Mouse (Mus musculus) hindbrain, postnatal 0 days (tissue): Measurements from ENCODE around the gene Actb. TPM values are rescaled to one million over a fixed set of nuclear protein-coding genes. Genes with fewer than 3 reads are reported as not detected.

Source experiments
- ATAC-seq: fragments of 200-750 bp; cut with Nextera tagmentation; 2 replicates; pipeline ENCODE4 v1.8.0; 2017; ENCODE audit warnings: mild to moderate bottlenecking, moderate TSS enrichment, moderate library complexity
- DNase-seq: peaks from one replicate; pipeline ENCODE4 v3.0.0-alpha.2; 2015; ENCODE audit warnings: low spot score
- H3K27ac ChIP-seq: fragments of 300-500 bp; sonication (generic); 2 replicates; pipeline ENCODE4 v1.5.1; 2014; ENCODE audit warnings: mild to moderate bottlenecking
- H3K27me3 ChIP-seq: fragments of 300-500 bp; sonication (generic); 2 replicates; pipeline ENCODE4 v1.6.1; 2014; ENCODE audit warnings: low read length, mixed read lengths; ENCODE audit not compliant: insufficient read depth
- H3K36me3 ChIP-seq: fragments of 300-500 bp; sonication (generic); 2 replicates; pipeline ENCODE4 v1.6.1; 2014; ENCODE audit warnings: low read length, mixed read lengths; ENCODE audit not compliant: insufficient read depth
- H3K4me1 ChIP-seq: fragments of 300-500 bp; sonication (generic); 2 replicates; pipeline ENCODE4 v1.6.1; 2014; ENCODE audit warnings: antibody characterized with exemption, low read length, mixed read lengths; ENCODE audit not compliant: insufficient read depth
- H3K4me2 ChIP-seq: fragments of 300-500 bp; sonication (generic); 2 replicates; pipeline ENCODE4 v1.6.1; 2014; ENCODE audit warnings: low read depth, mild to moderate bottlenecking, low read length, moderate library complexity, mixed read lengths
- H3K4me3 ChIP-seq: fragments of 300-500 bp; sonication (generic); 2 replicates; pipeline ENCODE4 v1.5.1; 2014; ENCODE audit warnings: low read length
- H3K9ac ChIP-seq: fragments of 300-500 bp; sonication (generic); replicated peaks from 2 replicates; pipeline ENCODE4 v1.6.1; 2014; ENCODE audit warnings: mild to moderate bottlenecking, low read length, moderate library complexity, mixed read lengths
- H3K9me3 ChIP-seq: fragments of 300-500 bp; sonication (generic); 2 replicates; pipeline ENCODE4 v1.6.1; 2016; ENCODE audit warnings: low read length, mixed read lengths
- CTCF ChIP-seq: IDR thresholded peaks from 2 replicates; pipeline ENCODE4 v1.5.1; 2016; ENCODE audit warnings: antibody characterized with exemption, control low read depth, low read depth
- WGBS: fragments of 180-500 bp; shearing (Covaris S2); extraction: QIAGEN DNeasy Blood & Tissue Kit; methylation state at CpG from one replicate; pipeline ENCODE4 v1.1.7; 2014; 5-methylcytosine and 5-hydroxymethylcytosine counted together
- polyA plus RNA-seq: library from polyadenylated mRNA; unstranded; fragments of >200 nt; fragmentation: Nextera tagmentation; extraction: Ambion mirVana; gene quantifications from 2 replicates; pipeline ENCODE4 v1.2.1, GENCODE M21; 2015
- total RNA-seq: library from RNA; depleted of rRNA; stranded (reverse); fragments of >200 nt; gene quantifications from 2 replicates; pipeline ENCODE4 v1.2.3, GENCODE M21; 2014

Actb gene
- total and polyA plus RNA-seq, 2 experiments from 2014 or later = 5,437 to 15,098 TPM

- H3K36me3 ChIP-seq = no peaks in the 10 kb centered on the region
- H3K9ac ChIP-seq = no peak overlapping the region
- H3K9me3 ChIP-seq = no peaks in the 10 kb centered on the region
- peaks cover 16% of the 10 kb centered on the region for H3K4me1 ChIP-seq
- H3K27me3 ChIP-seq = no peaks in the 10 kb centered on the region
- H3K4me2 ChIP-seq = no peak overlapping the region
- WGBS = 85% methylated on average over 4 of the region's 4 CpGs
- no peak for TF ChIP-seq CTCF
- ATAC-seq (no peak), DNase-seq (no peak)
- no peak overlapping the region for H3K4me3 ChIP-seq
- no peak overlapping the region for H3K27ac ChIP-seq
Observed at GRCm38 (mm10) chr5:142912739-142913138, 6.2 kb upstream of the Actb start.

- 93% methylated on average over 3 of the region's 3 CpGs for WGBS
- no peak for DNase-seq
- Histone ChIP-seq H3K4me3 (no peak overlapping the region), H3K27ac (no peak overlapping the region), H3K9me3 (no peaks in the 10 kb centered on the region), H3K27me3 (no peaks in the 10 kb centered on the region), H3K9ac (no peak overlapping the region), H3K36me3 (no peaks in the 10 kb centered on the region), H3K4me1 (peaks cover 20% of the 10 kb centered on the region), H3K4me2 (no peak overlapping the region)
- no peak for ATAC-seq
- no peak for TF ChIP-seq CTCF
Observed at GRCm38 (mm10) chr5:142912320-142912719, 5.8 kb upstream of the Actb start.

- Histone ChIP-seq H3K4me2 (no peak overlapping the region), H3K36me3 (no peaks in the 10 kb centered on the region), H3K27me3 (no peaks in the 10 kb centered on the region), H3K9ac (no peak overlapping the region), H3K9me3 (no peaks in the 10 kb centered on the region), H3K4me3 (no peak overlapping the region), H3K27ac (no peak overlapping the region), H3K4me1 (peaks cover 25% of the 10 kb centered on the region)
- no peak for DNase-seq
- TF ChIP-seq CTCF = no peak
- ATAC-seq = no peak
- WGBS = 93% methylated on average over 2 of the region's 2 CpGs
Observed at GRCm38 (mm10) chr5:142911629-142912028, 5.1 kb upstream of the Actb start.

- Histone ChIP-seq H3K4me2 (no peak overlapping the region), H3K27me3 (no peaks in the 10 kb centered on the region), H3K9ac (no peak overlapping the region), H3K4me3 (no peak overlapping the region), H3K9me3 (no peaks in the 10 kb centered on the region), H3K4me1 (peaks cover 25% of the 10 kb centered on the region), H3K27ac (peak overlapping the region; percentile 100; the same call in 1 of the 2 replicates), H3K36me3 (peaks cover 8% of the 10 kb centered on the region)
- no peak for TF ChIP-seq CTCF
- ATAC-seq (no peak), DNase-seq (no peak)
- WGBS = 61% methylated on average over 8 of the region's 8 CpGs
Observed at GRCm38 (mm10) chr5:142909576-142910278, 3.2 kb upstream of the Actb start.

GRCm38 (mm10) chr5:142908941-142909575 lies 2.5 kb upstream of the Actb start:
- Histone ChIP-seq H3K4me2 (no peak overlapping the region), H3K4me1 (peaks cover 25% of the 10 kb centered on the region), H3K4me3 (no peak overlapping the region), H3K27me3 (no peaks in the 10 kb centered on the region), H3K27ac (peak overlapping the region; percentile 100), H3K36me3 (peaks cover 14% of the 10 kb centered on the region), H3K9ac (no peak overlapping the region), H3K9me3 (no peaks in the 10 kb centered on the region)
- WGBS = 26% methylated on average over 5 of the region's 5 CpGs
- TF ChIP-seq CTCF = no peak
- no peak for ATAC-seq
- DNase-seq = peak; percentile 9

- no peak for ATAC-seq
- H3K9ac ChIP-seq = 0 out of 2 replicates have a peak overlapping the region, but pooled peaks have one; percentile 100
Observed at GRCm38 (mm10) chr5:142907803-142908559, 1.4 kb upstream of the Actb start.

More at GRCm38 (mm10) chr5:142907803-142908559, 1.4 kb upstream of the Actb start:
- 49% methylated on average over 5 of the region's 5 CpGs for WGBS
- DNase-seq = peak; percentile 34
- H3K4me3 ChIP-seq = no peak overlapping the region
- no peak for TF ChIP-seq CTCF
- peak overlapping the region; percentile 100 for H3K27ac ChIP-seq
- H3K36me3 ChIP-seq = peaks cover 21% of the 10 kb centered on the region
- H3K27me3 ChIP-seq = no peaks in the 10 kb centered on the region
- H3K4me2 ChIP-seq = peak overlapping the region; percentile 84
- no peaks in the 10 kb centered on the region for H3K9me3 ChIP-seq
- H3K4me1 ChIP-seq = peaks cover 25% of the 10 kb centered on the region
